Mouse (Mus musculus): ENCODE measurements around the gene Fbxw21.

GRCm38 (mm10) chr9:109114871-109115270 lies 47.0 kb downstream of the Fbxw21 start:
- TF ChIP-seq CTCF (IDR thresholded peaks at IDR 0.05; ENCODE audit: low read depth, low read length): no peak
- TF ChIP-seq POLR2A (IDR thresholded peaks at IDR 0.05; ENCODE audit: insufficient read depth, low read length): no peak
